Mouse (Mus musculus): ENCODE data around the gene Grm4.
A peak's percentile ranks its signal among the peaks of the same experiment; 100 is the strongest.

The Grm4 gene

GRCm38 (mm10) chr17:27488173-27488823, 32.9 kb downstream of the Grm4 start:
- peak; percentile 62 for DNase-seq (ENCODE audit: low spot score)

GRCm38 (mm10) chr17:27485940-27486339, 35.3 kb downstream of the Grm4 start:
- no peak for DNase-seq (ENCODE audit: low spot score)

- DNase-seq (ENCODE audit: low spot score), result no peak
These were observed 37.6 kb downstream of the Grm4 start for GRCm38 (mm10) chr17:27483571-27483970.

GRCm38 (mm10) chr17:27480143-27481103, 40.8 kb downstream of the Grm4 start:
- peak; percentile 46 for DNase-seq (ENCODE audit: low spot score)

GRCm38 (mm10) chr17:27475650-27476049, 45.6 kb downstream of the Grm4 start:
- no peak for DNase-seq (ENCODE audit: low spot score)

- DNase-seq (ENCODE audit: low spot score), result peak; percentile 28
These were observed 54.6 kb downstream of the Grm4 start for GRCm38 (mm10) chr17:27466620-27467019.

- no peak for DNase-seq (ENCODE audit: low spot score)
These were observed 55.3 kb downstream of the Grm4 start for GRCm38 (mm10) chr17:27465924-27466323.

GRCm38 (mm10) chr17:27464327-27464962, 56.8 kb downstream of the Grm4 start:
- no peak for DNase-seq (ENCODE audit: low spot score)

- DNase-seq (ENCODE audit: low spot score), result no peak
These were observed 61.2 kb downstream of the Grm4 start for GRCm38 (mm10) chr17:27459979-27460378.

- no peak for DNase-seq (ENCODE audit: low spot score)
These were observed 62.0 kb downstream of the Grm4 start for GRCm38 (mm10) chr17:27459241-27459640.

GRCm38 (mm10) chr17:27457863-27458494, 63.2 kb downstream of the Grm4 start:
- no peak for DNase-seq (ENCODE audit: low spot score)

- DNase-seq (ENCODE audit: low spot score), result no peak
These were observed 64.1 kb downstream of the Grm4 start for GRCm38 (mm10) chr17:27457038-27457577.

GRCm38 (mm10) chr17:27456364-27456763, 64.8 kb downstream of the Grm4 start:
- DNase-seq (ENCODE audit: low spot score), result no peak

- no peak for DNase-seq (ENCODE audit: low spot score)
These were observed 66.0 kb downstream of the Grm4 start for GRCm38 (mm10) chr17:27455012-27455784.

- no peak for DNase-seq (ENCODE audit: low spot score)
These were observed 66.8 kb downstream of the Grm4 start for GRCm38 (mm10) chr17:27454396-27454795.

GRCm38 (mm10) chr17:27453045-27453444, 68.2 kb downstream of the Grm4 start:
- DNase-seq (ENCODE audit: low spot score), result no peak

GRCm38 (mm10) chr17:27451787-27452186, 69.4 kb downstream of the Grm4 start:
- DNase-seq (ENCODE audit: low spot score), result no peak

GRCm38 (mm10) chr17:27451216-27451615, 70.0 kb downstream of the Grm4 start:
- DNase-seq (ENCODE audit: low spot score), result no peak

- no peak for DNase-seq (ENCODE audit: low spot score)
These were observed 71.4 kb downstream of the Grm4 start for GRCm38 (mm10) chr17:27449757-27450330.

GRCm38 (mm10) chr17:27448749-27449148, 72.5 kb downstream of the Grm4 start:
- no peak for DNase-seq (ENCODE audit: low spot score)
